Mouse (Mus musculus) embryonic fibroblast, embryonic 13.5 days (primary cell): ENCODE results near the gene Rnf145.

Source experiments
- CTCF ChIP-seq: IDR thresholded peaks from 2 replicates; pipeline ENCODE4 v1.5.1; 2011; ENCODE audit warnings: mild to moderate bottlenecking, control low read depth, low read length, moderate library complexity, borderline replicate concordance; ENCODE audit not compliant: insufficient read depth
- POLR2A ChIP-seq: IDR thresholded peaks from 2 replicates; pipeline ENCODE4 v1.6.1; 2011; ENCODE audit warnings: low read depth, mild to moderate bottlenecking, control low read depth, low read length, moderate library complexity

DNA sequence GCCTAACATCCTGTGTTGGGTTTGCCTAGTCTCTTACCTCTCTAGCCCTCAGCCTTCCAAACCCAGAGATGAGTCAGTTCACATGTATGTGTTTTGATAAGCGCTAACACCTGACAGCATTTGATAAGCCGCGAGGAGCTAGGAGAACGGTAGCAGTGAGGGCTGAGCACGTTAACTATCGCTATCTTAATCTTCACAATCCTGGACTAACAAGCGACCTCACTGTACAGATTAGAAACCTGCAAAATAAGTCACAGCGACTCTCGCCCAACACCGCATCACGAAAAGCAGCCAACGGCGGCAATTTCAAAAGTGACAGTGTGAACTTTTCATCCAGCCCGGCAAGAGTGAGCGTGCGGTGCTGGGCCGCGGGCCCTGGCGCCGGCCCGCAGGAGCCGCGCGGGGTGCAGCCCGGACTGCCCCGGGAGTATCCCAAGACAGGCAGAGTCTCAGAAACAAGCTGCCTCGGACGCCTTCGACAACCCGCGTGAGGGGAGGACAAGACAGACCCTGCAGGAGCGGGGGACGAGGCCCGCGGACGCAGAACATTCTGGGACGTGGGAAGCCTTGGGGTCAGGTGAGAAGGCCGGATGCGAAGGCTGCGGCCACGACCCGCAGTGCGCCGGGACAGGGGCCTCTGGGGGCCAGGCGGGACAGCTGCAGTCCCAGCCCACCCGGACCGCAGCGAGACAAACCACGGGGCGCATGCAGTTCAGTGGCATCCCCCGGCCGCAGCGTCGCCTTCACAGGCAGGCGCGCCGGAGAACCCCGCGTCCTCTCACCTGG lies 48.9 kb upstream of the Rnf145 start:
- TF ChIP-seq CTCF: no peak
- TF ChIP-seq POLR2A: no peak
